Mouse (Mus musculus) G1E (cell line): ENCODE data around the gene Zcchc17. TPM values are rescaled to one million over a fixed set of nuclear protein-coding genes. Genes with fewer than 3 reads are reported as not detected.

ENCODE experiments used
- ATAC-seq: 2 replicates; pipeline ENCODE4 v1.8.0; 2016; ENCODE audit warnings: mild to moderate bottlenecking; ENCODE audit not compliant: insufficient number of reproducible peaks, poor library complexity, low FRiP score, severe bottlenecking; ENCODE audit errors: extremely low read depth
- DNase-seq: peaks from one replicate; pipeline ENCODE4 v3.0.0; 2012; ENCODE audit warnings: low spot score
- H3K27me3 ChIP-seq: 2 replicates; pipeline ENCODE4 v1.6.1; 2012; ENCODE audit warnings: mild to moderate bottlenecking, low read length, inconsistent platforms; ENCODE audit not compliant: insufficient read depth
- H3K36me3 ChIP-seq: replicated peaks from 2 replicates; pipeline ENCODE3; 2012; ENCODE audit warnings: mild to moderate bottlenecking, inconsistent platforms
- H3K4me1 ChIP-seq: 2 replicates; pipeline ENCODE4 v1.6.1; 2012; ENCODE audit warnings: low read depth, low read length, inconsistent platforms, mixed read lengths; ENCODE audit not compliant: insufficient read depth
- H3K4me3 ChIP-seq: 2 replicates; pipeline ENCODE4 v1.5.1; 2012; ENCODE audit warnings: low read depth, mild to moderate bottlenecking, inconsistent platforms, low read length, moderate library complexity, mixed read lengths
- H3K9me3 ChIP-seq: replicated peaks from 2 replicates; pipeline ENCODE4 v1.6.1; 2012; ENCODE audit warnings: inconsistent platforms
- CTCF ChIP-seq: IDR thresholded peaks from 2 replicates; pipeline ENCODE4 v1.5.1; 2012; ENCODE audit warnings: low read depth, low read length, inconsistent platforms, mixed read lengths
- GATA1 ChIP-seq: IDR thresholded peaks from 2 replicates; pipeline ENCODE4 v1.6.1; 2012; ENCODE audit warnings: borderline replicate concordance, low read length, inconsistent platforms, mixed read lengths
- GATA2 ChIP-seq: IDR thresholded peaks from 2 replicates; pipeline ENCODE4 v1.6.1; 2012; ENCODE audit warnings: low read depth, low read length, inconsistent platforms, borderline replicate concordance
- POLR2AphosphoS5 ChIP-seq: IDR thresholded peaks from 2 replicates; pipeline ENCODE4 v1.6.1; 2012; ENCODE audit warnings: low read depth, low read length, inconsistent platforms; ENCODE audit not compliant: insufficient replicate concordance
- TAL1 ChIP-seq: conservative IDR thresholded peaks from 2 replicates; pipeline ENCODE4 v1.6.1; 2012; ENCODE audit warnings: low read depth, low read length, inconsistent platforms, mixed read lengths
- polyA plus RNA-seq: library from polyadenylated mRNA; stranded (reverse); fragments of >175 nt; gene quantifications from 2 replicates; pipeline ENCODE4 v1.2.3, GENCODE M21; 2012
- total RNA-seq, 2 experiments: library from RNA; stranded (forward) in 1 of 2; stranded (reverse) in 1 of 2; fragments of 200-1000 nt in 1 of 2; fragments of >200 nt in 1 of 2; fragmentation: Nextera tagmentation in 1 of 2; gene quantifications; 2 replicates each; pipeline ENCODE4 v1.2.3; 2014 to 2017

The Zcchc17 gene
- total and polyA plus RNA-seq, 3 experiments = 25.6 to 69.1 (median 33.9) TPM

- Histone ChIP-seq H3K4me1 (peaks cover 2% of the 10 kb centered on the region; the same call in 1 of the 2 replicates), H3K9me3 (no peaks in the 10 kb centered on the region), H3K27me3 (no peaks in the 10 kb centered on the region), H3K4me3 (no peak overlapping the region), H3K36me3 (peaks cover 94% of the 10 kb centered on the region)
- DNase-seq = no peak
- ATAC-seq = no peak
- TF ChIP-seq TAL1 (no peak), CTCF (no peak), GATA1 (no peak), POLR2AphosphoS5 (no peak), GATA2 (no peak)
These were observed 8.9 kb downstream of the Zcchc17 start for GRCm38 (mm10) chr4:130350690-130351422.

GRCm38 (mm10) chr4:130349666-130350065 is 10.1 kb downstream of the Zcchc17 start:
- H3K27me3 ChIP-seq = no peaks in the 10 kb centered on the region
- ATAC-seq (no peak), DNase-seq (no peak)
- no peaks in the 10 kb centered on the region for H3K9me3 ChIP-seq
- H3K36me3 ChIP-seq = peaks cover 94% of the 10 kb centered on the region
- H3K4me3 ChIP-seq = no peak overlapping the region
- peaks cover under 1% of the 10 kb centered on the region; the same call in 1 of the 2 replicates for H3K4me1 ChIP-seq
- TF ChIP-seq POLR2AphosphoS5 = no peak
- no peak for TF ChIP-seq GATA1
- no peak for TF ChIP-seq GATA2

- DNase-seq (peak; percentile 39), ATAC-seq (peak; percentile 28; the same call in 1 of the 2 replicates)
- Histone ChIP-seq H3K36me3 (peaks cover 71% of the 10 kb centered on the region), H3K27me3 (no peaks in the 10 kb centered on the region), H3K4me3 (no peak overlapping the region), H3K9me3 (no peaks in the 10 kb centered on the region), H3K4me1 (peaks cover 2% of the 10 kb centered on the region; the same call in 1 of the 2 replicates)
- TF ChIP-seq CTCF (peak; percentile 61), TAL1 (no peak), GATA1 (no peak)
These were observed 18.1 kb downstream of the Zcchc17 start for GRCm38 (mm10) chr4:130341691-130342090.

- H3K36me3 ChIP-seq = peaks cover 70% of the 10 kb centered on the region
- ATAC-seq = no peak
- TF ChIP-seq POLR2AphosphoS5 = no peak
- no peak for TF ChIP-seq GATA2
- TF ChIP-seq CTCF = no peak
- TF ChIP-seq TAL1 = no peak
These were observed 23.9 kb downstream of the Zcchc17 start for GRCm38 (mm10) chr4:130335867-130336266.

GRCm38 (mm10) chr4:130327366-130327765 is 32.4 kb downstream of the Zcchc17 start:
- ATAC-seq (no peak), DNase-seq (no peak)
- H3K4me3 ChIP-seq = no peak overlapping the region
- TF ChIP-seq CTCF = no peak
- TF ChIP-seq GATA1 = no peak
- no peak for TF ChIP-seq POLR2AphosphoS5
- no peak for TF ChIP-seq GATA2
- TF ChIP-seq TAL1 = no peak
- peaks cover 85% of the 10 kb centered on the region for H3K36me3 ChIP-seq
- peaks cover 14% of the 10 kb centered on the region for H3K4me1 ChIP-seq
- no peaks in the 10 kb centered on the region for H3K27me3 ChIP-seq
- no peaks in the 10 kb centered on the region for H3K9me3 ChIP-seq

More at GRCm38 (mm10) chr4:130335867-130336266, 23.9 kb downstream of the Zcchc17 start:
- no peaks in the 10 kb centered on the region for H3K9me3 ChIP-seq
- H3K4me3 ChIP-seq = no peak overlapping the region
- no peak for DNase-seq
- H3K4me1 ChIP-seq = peaks cover 15% of the 10 kb centered on the region; the same call in 1 of the 2 replicates
- no peaks in the 10 kb centered on the region for H3K27me3 ChIP-seq

GRCm38 (mm10) chr4:130325446-130325845 is 34.3 kb downstream of the Zcchc17 start:
- Histone ChIP-seq H3K4me3 (no peak overlapping the region), H3K9me3 (no peaks in the 10 kb centered on the region), H3K27me3 (no peaks in the 10 kb centered on the region), H3K4me1 (peaks cover 28% of the 10 kb centered on the region), H3K36me3 (peaks cover 86% of the 10 kb centered on the region)
- ATAC-seq = no peak
- DNase-seq = no peak
- no peak for TF ChIP-seq POLR2AphosphoS5
- no peak for TF ChIP-seq GATA2
- TF ChIP-seq GATA1 = no peak
- TF ChIP-seq TAL1 = no peak
- TF ChIP-seq CTCF = no peak
